Mouse (Mus musculus) MEL (cell line): ENCODE results near the gene Naa80. TPM values are rescaled to one million over a fixed set of nuclear protein-coding genes. Genes with fewer than 3 reads are reported as not detected.

Experiments used
- DNase-seq: peaks from one replicate; pipeline ENCODE4 v3.0.0; 2011; ENCODE audit warnings: low read depth, low spot score
- H3K27ac ChIP-seq: 2 replicates; pipeline ENCODE4 v1.5.1; 2012; ENCODE audit warnings: low read depth, mild to moderate bottlenecking, control low read depth, low read length, moderate library complexity; ENCODE audit not compliant: control insufficient read depth
- H3K27me3 ChIP-seq, 2 experiments: fragments of 150-350 bp in 1 of 2; sonication (generic) in 1 of 2; 2 replicates each; pipeline ENCODE4 v1.6.1; 2012; ENCODE audit warnings: low read length in 2 of 2, mild to moderate bottlenecking in 2 of 2, improper control_type of control experiment in 1 of 2, moderate library complexity in 1 of 2; ENCODE audit not compliant: insufficient read depth in 2 of 2, control insufficient read depth in 1 of 2
- H3K36me3 ChIP-seq, 2 experiments: 2 replicates each; pipeline ENCODE4 v1.6.1; 2012 to 2014; ENCODE audit warnings: low read length in 2 of 2, improper control_type of control experiment in 1 of 2, inconsistent platforms in 1 of 2, mild to moderate bottlenecking in 1 of 2; ENCODE audit not compliant: insufficient read depth in 2 of 2, control insufficient read depth in 1 of 2
- H3K4me1 ChIP-seq, 2 experiments: fragments of 150-350 bp in 1 of 2; sonication (generic) in 1 of 2; 2 replicates each; pipeline ENCODE4 v1.6.1; 2012; ENCODE audit warnings: low read length in 2 of 2, improper control_type of control experiment in 1 of 2, mild to moderate bottlenecking in 1 of 2; ENCODE audit not compliant: insufficient read depth in 2 of 2, control insufficient read depth in 1 of 2
- H3K4me3 ChIP-seq, 2 experiments: fragments of 150-350 bp in 1 of 2; sonication (generic) in 1 of 2; 2 replicates each; pipeline ENCODE4 v1.5.1; 2012; ENCODE audit warnings: low read depth in 2 of 2, low read length in 2 of 2, mild to moderate bottlenecking in 2 of 2, moderate library complexity in 2 of 2, control low read depth in 1 of 2, improper control_type of control experiment in 1 of 2; ENCODE audit not compliant: control insufficient read depth in 1 of 2, insufficient read depth in 1 of 2
- H3K79me2 ChIP-seq: 2 replicates; pipeline ENCODE4 v1.6.1; 2012; ENCODE audit warnings: mild to moderate bottlenecking, low read length, moderate library complexity; ENCODE audit not compliant: control insufficient read depth, poor library complexity, insufficient read depth
- H3K9ac ChIP-seq: 2 replicates; pipeline ENCODE4 v1.6.1; 2012; ENCODE audit warnings: low read depth, mild to moderate bottlenecking, control low read depth, low read length, moderate library complexity; ENCODE audit not compliant: control insufficient read depth, poor library complexity, severe bottlenecking
- H3K9me3 ChIP-seq: fragments of 150-350 bp; sonication (generic); replicated peaks from 2 replicates; pipeline ENCODE4 v1.6.1; 2012; ENCODE audit warnings: mild to moderate bottlenecking, low read length, improper control_type of control experiment, moderate library complexity; ENCODE audit not compliant: insufficient read depth
- BHLHE40 ChIP-seq: IDR thresholded peaks from 2 replicates; pipeline ENCODE4 v1.6.1; 2012; ENCODE audit warnings: low read depth, mild to moderate bottlenecking, inconsistent platforms, low read length, improper control_type of control experiment, borderline replicate concordance
- CHD1 ChIP-seq: IDR thresholded peaks from 2 replicates; pipeline ENCODE4 v1.6.1; 2012; ENCODE audit warnings: low read depth, mild to moderate bottlenecking, inconsistent platforms, low read length, improper control_type of control experiment
- CHD2 ChIP-seq: IDR thresholded peaks from 2 replicates; pipeline ENCODE4 v1.6.1; 2011; ENCODE audit warnings: low read length, improper control_type of control experiment
- CTCF ChIP-seq, 3 experiments: IDR thresholded peaks in 2 of 3; conservative IDR thresholded peaks in 1 of 3; 2 replicates each; pipeline ENCODE4 v1.5.1; 2011 to 2012; ENCODE audit warnings: low read length in 3 of 3, low read depth in 2 of 3, mild to moderate bottlenecking in 2 of 3, improper control_type of control experiment in 1 of 3, inconsistent platforms in 1 of 3, mixed read lengths in 1 of 3, moderate library complexity in 1 of 3; ENCODE audit not compliant: control insufficient read depth in 1 of 3, insufficient read depth in 1 of 3, poor library complexity in 1 of 3, severe bottlenecking in 1 of 3
- E2F4 ChIP-seq: IDR thresholded peaks from 2 replicates; pipeline ENCODE4 v1.6.1; 2011; ENCODE audit warnings: low read depth, low read length, improper control_type of control experiment, borderline replicate concordance
- EP300 ChIP-seq, 2 experiments: IDR thresholded peaks; 2 replicates each; pipeline ENCODE4 v1.6.1; 2011; ENCODE audit warnings: improper control_type of control experiment in 2 of 2, low read length in 2 of 2, low read depth in 1 of 2, mild to moderate bottlenecking in 1 of 2
- ETS1 ChIP-seq: IDR thresholded peaks from 2 replicates; pipeline ENCODE4 v1.6.1; 2012; ENCODE audit warnings: low read depth, mild to moderate bottlenecking, inconsistent platforms, low read length, improper control_type of control experiment, moderate library complexity
- GATA1 ChIP-seq: IDR thresholded peaks from 2 replicates; pipeline ENCODE4 v1.6.1; 2011; ENCODE audit warnings: low read depth, low read length, improper control_type of control experiment
- JUND ChIP-seq: IDR thresholded peaks from 2 replicates; pipeline ENCODE4 v1.6.1; 2011; ENCODE audit warnings: low read depth, mild to moderate bottlenecking, improper control_type of control experiment, low read length
- MAFK ChIP-seq: IDR thresholded peaks from 2 replicates; pipeline ENCODE4 v1.6.1; 2011; ENCODE audit warnings: low read depth, mild to moderate bottlenecking, low read length, improper control_type of control experiment, borderline replicate concordance
- MAZ ChIP-seq: IDR thresholded peaks from 2 replicates; pipeline ENCODE4 v1.6.1; 2012; ENCODE audit warnings: low read depth, mild to moderate bottlenecking, inconsistent platforms, low read length, improper control_type of control experiment
- MXI1 ChIP-seq: IDR thresholded peaks from 2 replicates; pipeline ENCODE4 v1.6.1; 2011; ENCODE audit warnings: mild to moderate bottlenecking, low read depth, low read length, improper control_type of control experiment
- MYB ChIP-seq: IDR thresholded peaks from 2 replicates; pipeline ENCODE4 v1.6.1; 2011; ENCODE audit warnings: mild to moderate bottlenecking, low read depth, low read length, improper control_type of control experiment
- MYC ChIP-seq: IDR thresholded peaks from 2 replicates; pipeline ENCODE4 v1.6.1; 2011; ENCODE audit warnings: low read depth, mild to moderate bottlenecking, low read length, improper control_type of control experiment, moderate library complexity
- NELFE ChIP-seq: IDR thresholded peaks from 2 replicates; pipeline ENCODE4 v1.6.1; 2011; ENCODE audit warnings: low read depth, low read length, improper control_type of control experiment
- NRF1 ChIP-seq: IDR thresholded peaks from 2 replicates; pipeline ENCODE4 v1.6.1; 2014; ENCODE audit warnings: low read depth, mild to moderate bottlenecking, inconsistent platforms, low read length, improper control_type of control experiment, moderate library complexity; ENCODE audit not compliant: poor library complexity, insufficient read depth, severe bottlenecking
- POLR2A ChIP-seq, 2 experiments: IDR thresholded peaks; 2 replicates each; pipeline ENCODE4 v1.6.1; 2011 to 2012; ENCODE audit warnings: low read length in 2 of 2, mild to moderate bottlenecking in 2 of 2, control low read depth in 1 of 2, improper control_type of control experiment in 1 of 2, low read depth in 1 of 2, moderate library complexity in 1 of 2; ENCODE audit not compliant: control insufficient read depth in 1 of 2, insufficient read depth in 1 of 2, poor library complexity in 1 of 2
- POLR2AphosphoS2 ChIP-seq: IDR thresholded peaks from 2 replicates; pipeline ENCODE4 v1.6.1; 2011; ENCODE audit warnings: low read length, improper control_type of control experiment
- POLR2AphosphoS5 ChIP-seq: IDR thresholded peaks from 2 replicates; pipeline ENCODE4 v1.6.1; 2012; ENCODE audit warnings: low read depth, borderline replicate concordance, mild to moderate bottlenecking, inconsistent platforms, low read length, moderate library complexity, mixed read lengths
- RAD21 ChIP-seq: IDR thresholded peaks from 2 replicates; pipeline ENCODE4 v1.6.1; 2011; ENCODE audit warnings: mild to moderate bottlenecking, low read depth, low read length, improper control_type of control experiment
- RCOR1 ChIP-seq: IDR thresholded peaks from 2 replicates; pipeline ENCODE4 v1.6.1; 2012; ENCODE audit warnings: low read depth, mild to moderate bottlenecking, inconsistent platforms, low read length, improper control_type of control experiment
- SIN3A ChIP-seq: IDR thresholded peaks from 2 replicates; pipeline ENCODE4 v1.6.1; 2012; ENCODE audit warnings: low read length, improper control_type of control experiment, inconsistent platforms
- SMC3 ChIP-seq: IDR thresholded peaks from 2 replicates; pipeline ENCODE4 v1.6.1; 2011; ENCODE audit warnings: low read depth, low read length, improper control_type of control experiment
- TAL1 ChIP-seq: IDR thresholded peaks from 2 replicates; pipeline ENCODE4 v1.6.1; 2012; ENCODE audit warnings: mild to moderate bottlenecking, inconsistent platforms, low read length, moderate library complexity, mixed read lengths
- TBP ChIP-seq: IDR thresholded peaks from 2 replicates; pipeline ENCODE4 v1.8.0; 2011; ENCODE audit warnings: low read depth, low read length, improper control_type of control experiment
- TCF12 ChIP-seq: IDR thresholded peaks from 2 replicates; pipeline ENCODE4 v1.6.1; 2014; ENCODE audit warnings: low read depth, mild to moderate bottlenecking, inconsistent platforms, low read length, improper control_type of control experiment, moderate library complexity
- USF2 ChIP-seq, 2 experiments: IDR thresholded peaks; 2 replicates each; pipeline ENCODE4 v1.6.1; 2011 to 2012; ENCODE audit warnings: improper control_type of control experiment in 2 of 2, low read length in 2 of 2, borderline replicate concordance in 1 of 2, inconsistent platforms in 1 of 2, low read depth in 1 of 2, mild to moderate bottlenecking in 1 of 2; ENCODE audit not compliant: insufficient read depth in 1 of 2
- ZMIZ1 ChIP-seq: IDR thresholded peaks from 2 replicates; pipeline ENCODE4 v1.6.1; 2012; ENCODE audit warnings: low read depth, mild to moderate bottlenecking, inconsistent platforms, low read length, improper control_type of control experiment, moderate library complexity
- ZNF384 ChIP-seq: IDR thresholded peaks from 2 replicates; pipeline ENCODE4 v1.6.1; 2012; ENCODE audit warnings: low read depth, mild to moderate bottlenecking, inconsistent platforms, low read length, improper control_type of control experiment
- polyA plus RNA-seq, 2 experiments: library from polyadenylated mRNA; stranded (reverse) in 1 of 2; unstranded in 1 of 2; fragments of >175 nt in 1 of 2; fragments of >200 nt in 1 of 2; gene quantifications; 2 replicates each; pipeline versions ENCODE4 v1.2.1 to v1.2.4; 2012; ENCODE audit warnings: low replicate concordance in 2 of 2, low read depth in 1 of 2; ENCODE audit not compliant: insufficient read length in 2 of 2, insufficient read depth in 1 of 2, missing spikeins in 1 of 2
- total RNA-seq: library from RNA; depleted of rRNA; stranded (reverse); fragments of 300-350 nt; gene quantifications from 2 replicates; pipeline ENCODE4 v1.2.3, GENCODE M21; 2012; rRNA removed

Gene Naa80
- 14.3 and 15.1 TPM in 2 replicates for total RNA-seq
- polyA plus RNA-seq = 10 to 100 TPM in 1 of 2 experiments, not detected in 1; 74.0 TPM

DNA sequence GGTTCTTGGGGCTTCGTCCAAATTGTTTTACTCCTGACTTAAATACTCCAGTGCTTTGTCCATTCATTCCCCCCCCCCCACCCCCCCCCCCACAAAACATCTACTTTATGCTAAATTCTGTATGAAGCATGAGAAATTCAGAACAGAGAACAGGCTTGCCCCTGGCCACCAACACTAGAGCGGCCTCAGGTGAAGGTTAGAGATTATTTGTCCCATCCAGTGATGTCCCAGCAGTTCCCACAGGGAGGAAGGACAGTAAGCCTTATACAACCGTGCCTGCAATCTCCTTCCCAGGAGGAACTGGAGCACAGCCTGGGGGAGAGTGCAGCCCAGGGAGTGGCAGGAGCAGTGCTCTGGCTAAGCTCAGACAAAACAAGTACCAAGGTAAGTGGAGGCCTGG, at the start of gene Naa80:
Naa80 (plus strand) TSS at position 301 of the 400 bp plus-strand sequence.
- Histone ChIP-seq H3K27me3 (no peaks in the 10 kb centered on the region), H3K79me2 (peaks cover 28% of the 10 kb centered on the region), H3K9ac (no peak within 1 kb of the TSS), H3K4me3 (no peak within 1 kb of the TSS; a peak in 1 of 4 replicates), H3K36me3 (peaks cover 0 to 10% of the 10 kb centered on the region in 2 experiments; a peak in 2 of 4 replicates), H3K27ac (peak within 1 kb of the TSS; percentile 13), H3K4me1 (peaks cover 2 to 32% of the 10 kb centered on the region in 2 experiments; a peak in 3 of 4 replicates), H3K9me3 (no peaks in the 10 kb centered on the region)
- no peak for DNase-seq
- no peak for TF ChIP-seq CHD2
- TF ChIP-seq ETS1 = no peak
- no peak for TF ChIP-seq ZMIZ1
- TF ChIP-seq USF2 (IDR thresholded peaks at IDR 0.05; ENCODE audit: borderline replicate concordance in 1 of 2, insufficient read depth in 1 of 2, low read depth in 1 of 2, low read length in 2 of 2) = no peak
- no peak for TF ChIP-seq NRF1
- no peak for TF ChIP-seq POLR2AphosphoS5
- TF ChIP-seq BHLHE40 = no peak

DNA sequence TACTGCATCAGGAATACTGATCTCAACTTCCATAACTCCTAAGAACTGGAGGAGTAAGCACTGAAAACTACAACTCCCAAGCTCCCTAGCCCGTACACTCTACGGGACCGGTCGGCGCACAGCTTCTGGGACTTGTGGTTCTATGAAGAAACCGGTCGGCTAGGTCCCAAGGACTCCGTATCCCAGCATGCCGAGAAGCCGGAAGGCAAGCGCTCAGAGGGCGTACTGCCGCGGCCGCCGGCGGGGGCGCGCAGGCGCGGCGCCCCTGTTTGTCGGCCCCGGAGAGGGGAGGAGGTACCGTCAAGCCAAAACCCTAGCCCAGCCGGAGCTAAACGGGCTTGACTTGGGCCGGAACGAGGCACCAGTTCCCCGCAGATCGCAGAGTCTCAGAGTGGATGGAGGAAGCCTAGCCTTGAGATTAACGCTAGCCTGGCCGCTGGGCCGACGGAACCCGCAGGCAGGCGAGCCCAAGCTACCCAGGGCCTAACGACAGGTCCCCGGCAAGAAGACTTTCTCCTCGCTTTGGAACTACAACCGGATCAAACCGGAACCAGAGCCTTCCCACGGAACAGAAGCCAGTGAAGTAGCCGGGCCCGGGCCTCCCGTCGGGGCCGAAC, 44.8 kb upstream of the Naa80 start, which contains the start of gene Tmem115:
Tmem115 (plus strand) TSS at position 155 of the 617 bp plus-strand sequence.
- H3K4me1 ChIP-seq = peaks cover 0 to 20% of the 10 kb centered on the region in 2 experiments; a peak in 1 of 4 replicates
- H3K27ac ChIP-seq = peak within 1 kb of the TSS; percentile 48
- peaks cover 0 to 7% of the 10 kb centered on the region in 2 experiments; a peak in 2 of 4 replicates for H3K36me3 ChIP-seq
- peak within 1 kb of the TSS; percentile 78 to 87 for H3K4me3 ChIP-seq
- H3K9me3 ChIP-seq = no peaks in the 10 kb centered on the region
- peaks cover 40% of the 10 kb centered on the region for H3K79me2 ChIP-seq
- peak within 1 kb of the TSS; percentile 87 for H3K9ac ChIP-seq
- DNase-seq = peak; percentile 96
- H3K27me3 ChIP-seq = no peaks in the 10 kb centered on the region
- TF ChIP-seq NELFE (peak; percentile 74), TCF12 (peak; percentile 60), POLR2AphosphoS2 (no peak; the same call in 1 of the 2 replicates), BHLHE40 (no peak), EP300 (IDR thresholded peaks at IDR 0.05; ENCODE audit: low read depth in 1 of 2, low read length in 2 of 2) (no peak), MXI1 (peak; percentile 59), MYB (no peak), NRF1 (peak; percentile 90), RAD21 (no peak), MYC (peak; percentile 38; the same call in 1 of the 2 replicates), GATA1 (no peak), MAZ (peak; percentile 85), CHD1 (no peak), ZMIZ1 (no peak), SIN3A (peak; percentile 89), SMC3 (no peak), POLR2A (IDR thresholded peaks at IDR 0.05; ENCODE audit: control insufficient read depth in 1 of 2, insufficient read depth in 1 of 2, low read depth in 1 of 2, low read length in 2 of 2, poor library complexity in 1 of 2) (peak in 1 of 2 experiments; percentile 79; a peak in 3 of 4 replicates), ETS1 (no peak), CTCF (IDR thresholded peaks at IDR 0.05 in 2 of 3, conservative IDR thresholded peaks at IDR 0.05 in 1 of 3; ENCODE audit: control insufficient read depth in 1 of 3, insufficient read depth in 1 of 3, low read depth in 2 of 3, low read length in 3 of 3, poor library complexity in 1 of 3, severe bottlenecking in 1 of 3) (no peak), TBP (no peak), TAL1 (no peak), JUND (no peak), RCOR1 (no peak), MAFK (no peak), E2F4 (no peak), USF2 (IDR thresholded peaks at IDR 0.05; ENCODE audit: borderline replicate concordance in 1 of 2, insufficient read depth in 1 of 2, low read depth in 1 of 2, low read length in 2 of 2) (no peak), ZNF384 (no peak)
